Mouse (Mus musculus) cerebellum, postnatal 36 days (tissue): ENCODE results near the gene Tmod2.
"Not testable (repeated sequence)": the region's sequence is repeated elsewhere in the genome, so short reads cannot be mapped to it uniquely, and the experiment has no call there.

ENCODE experiments used
- DNase-seq, 2 experiments: peaks; one replicate each; pipeline ENCODE4 v3.0.0; 2021 to 2022; ENCODE audit warnings: mixed read lengths in 2 of 2

Tmod2 gene

GRCm38 (mm10) chr9:75610571-75611493, at the start of gene Tmod2:
Tmod2 (minus strand) TSS chr9:75611325.
- DNase-seq, result peak; percentile 83 to 85

GRCm38 (mm10) chr9:75660917-75661316, 49.8 kb upstream of the Tmod2 start:
- DNase-seq, result no peak

- not testable (repeated sequence) for DNase-seq
Observed at GRCm38 (mm10) chr9:75656456-75656855, 45.3 kb upstream of the Tmod2 start.

- DNase-seq, result no peak
Observed at GRCm38 (mm10) chr9:75653981-75654911, 43.1 kb upstream of the Tmod2 start.

GRCm38 (mm10) chr9:75645405-75645804, 34.3 kb upstream of the Tmod2 start:
- DNase-seq, result no peak

GRCm38 (mm10) chr9:75634226-75634625, 23.1 kb upstream of the Tmod2 start:
- no peak for DNase-seq

GRCm38 (mm10) chr9:75633603-75634002, 22.5 kb upstream of the Tmod2 start:
- no peak for DNase-seq

GRCm38 (mm10) chr9:75632902-75633301, 21.8 kb upstream of the Tmod2 start:
- DNase-seq, result peak; percentile 43 to 56

GRCm38 (mm10) chr9:75632111-75632510, 21.0 kb upstream of the Tmod2 start:
- peak; percentile 25 to 34 for DNase-seq

GRCm38 (mm10) chr9:75630823-75631454, 19.8 kb upstream of the Tmod2 start:
- DNase-seq, result no peak

GRCm38 (mm10) chr9:75626308-75626604, 15.1 kb upstream of the Tmod2 start:
- DNase-seq, result peak in 1 of 2 experiments; percentile 63

GRCm38 (mm10) chr9:75625556-75626307, 14.6 kb upstream of the Tmod2 start, which contains the start of gene Lysmd2:
Lysmd2 (plus strand) TSS chr9:75625741.
- DNase-seq, result peak; percentile 78 to 83

- peak in 1 of 2 experiments; percentile 44 for DNase-seq
Observed at GRCm38 (mm10) chr9:75624983-75625555, 13.9 kb upstream of the Tmod2 start.

GRCm38 (mm10) chr9:75621428-75621827, 10.3 kb upstream of the Tmod2 start:
- DNase-seq, result no peak

GRCm38 (mm10) chr9:75619761-75620160, 8.6 kb upstream of the Tmod2 start:
- not testable (repeated sequence) for DNase-seq

- no peak for DNase-seq
Observed at GRCm38 (mm10) chr9:75618836-75619400, 7.8 kb upstream of the Tmod2 start.

GRCm38 (mm10) chr9:75616560-75616959, 5.4 kb upstream of the Tmod2 start:
- no peak for DNase-seq

GRCm38 (mm10) chr9:75609965-75610364, 1.2 kb downstream of the Tmod2 start:
- peak in 1 of 2 experiments; percentile 31 for DNase-seq

GRCm38 (mm10) chr9:75609505-75609904, 1.6 kb downstream of the Tmod2 start:
- DNase-seq, result peak in 1 of 2 experiments; percentile 16

GRCm38 (mm10) chr9:75607496-75607895, 3.6 kb downstream of the Tmod2 start:
- no peak for DNase-seq

- no peak for DNase-seq
Observed at GRCm38 (mm10) chr9:75601510-75601909, 9.6 kb downstream of the Tmod2 start.
